Mouse (Mus musculus) embryonic facial prominence, embryonic 12.5 days (tissue): ENCODE measurements around the gene R3hdm4. TPM values are rescaled to one million over a fixed set of nuclear protein-coding genes. Genes with fewer than 3 reads are reported as not detected.

ENCODE experiments used
- ATAC-seq: fragments of 200-750 bp; cut with Nextera tagmentation; 2 replicates; pipeline ENCODE4 v1.8.0; 2017; ENCODE audit not compliant: insufficient number of reproducible peaks, insufficient read depth, low FRiP score, low TSS enrichment
- H3K27ac ChIP-seq: fragments of 300-500 bp; sonication (generic); 2 replicates; pipeline ENCODE4 v1.5.1; 2016; ENCODE audit warnings: mild to moderate bottlenecking
- H3K27me3 ChIP-seq: fragments of 300-500 bp; sonication (generic); 2 replicates; pipeline ENCODE4 v1.6.1; 2016; ENCODE audit warnings: mild to moderate bottlenecking, moderate library complexity
- H3K36me3 ChIP-seq: fragments of 300-500 bp; sonication (generic); 2 replicates; pipeline ENCODE4 v1.6.1; 2016; ENCODE audit warnings: mild to moderate bottlenecking
- H3K4me1 ChIP-seq: fragments of 300-500 bp; sonication (generic); 2 replicates; pipeline ENCODE4 v1.6.1; 2016
- H3K4me2 ChIP-seq: fragments of 300-500 bp; sonication (generic); replicated peaks from 2 replicates; pipeline ENCODE4 v1.6.1; 2016; ENCODE audit warnings: mild to moderate bottlenecking, moderate library complexity
- H3K4me3 ChIP-seq: fragments of 300-500 bp; sonication (generic); 2 replicates; pipeline ENCODE4 v1.5.1; 2016; ENCODE audit warnings: mild to moderate bottlenecking
- H3K9ac ChIP-seq: fragments of 300-500 bp; sonication (generic); 2 replicates; pipeline ENCODE4 v1.6.1; 2016; ENCODE audit warnings: mild to moderate bottlenecking, moderate library complexity
- H3K9me3 ChIP-seq: fragments of 300-500 bp; sonication (generic); 2 replicates; pipeline ENCODE4 v1.6.1; 2016; ENCODE audit warnings: mild to moderate bottlenecking, moderate library complexity
- WGBS: fragments of 180-500 bp; shearing (Covaris S2); methylation state at CpG from one replicate; pipeline ENCODE4 v1.1.7; 2016; 5-methylcytosine and 5-hydroxymethylcytosine counted together
- polyA plus RNA-seq: library from polyadenylated mRNA; unstranded; fragments of >200 nt; fragmentation: Nextera tagmentation; extraction: Ambion mirVana; gene quantifications from 2 replicates; pipeline ENCODE4 v1.2.1, GENCODE M21; 2016

R3hdm4 gene
- polyA plus RNA-seq, 1 experiment from 2014 or later, result 166 TPM

DNA sequence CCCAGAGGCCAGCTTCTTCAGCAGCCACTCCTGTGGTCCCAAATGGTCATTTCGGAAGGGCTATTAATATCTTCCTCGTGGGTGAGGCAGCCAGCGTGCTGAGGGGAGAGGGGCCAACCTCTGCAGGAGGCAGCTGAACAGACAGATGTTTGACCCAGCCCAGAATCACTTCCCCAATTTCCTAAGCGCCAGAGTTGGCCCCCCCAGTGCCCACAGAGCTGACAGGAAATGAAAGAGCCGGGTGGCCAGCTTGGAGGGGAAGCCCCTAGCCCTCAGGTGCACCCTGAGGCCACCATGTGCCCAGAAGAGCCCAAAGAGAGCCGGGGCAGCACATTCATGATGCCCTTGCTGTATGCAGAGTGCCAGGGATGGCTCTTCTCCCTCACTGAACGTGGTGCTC is 19.7 kb upstream of the R3hdm4 start:
- ATAC-seq, result no peak
- H3K36me3 ChIP-seq, result peaks cover 40% of the 10 kb centered on the region; the same call in 1 of the 2 replicates
- H3K27me3 ChIP-seq, result no peaks in the 10 kb centered on the region
- no peak overlapping the region for H3K9ac ChIP-seq
- no peaks in the 10 kb centered on the region for H3K9me3 ChIP-seq
- WGBS, result 63% methylated on average over 7 of the region's 7 CpGs
- H3K4me2 ChIP-seq, result no peak overlapping the region
- H3K4me3 ChIP-seq, result no peak overlapping the region
- no peak overlapping the region for H3K27ac ChIP-seq
- H3K4me1 ChIP-seq, result peaks cover 26% of the 10 kb centered on the region

DNA sequence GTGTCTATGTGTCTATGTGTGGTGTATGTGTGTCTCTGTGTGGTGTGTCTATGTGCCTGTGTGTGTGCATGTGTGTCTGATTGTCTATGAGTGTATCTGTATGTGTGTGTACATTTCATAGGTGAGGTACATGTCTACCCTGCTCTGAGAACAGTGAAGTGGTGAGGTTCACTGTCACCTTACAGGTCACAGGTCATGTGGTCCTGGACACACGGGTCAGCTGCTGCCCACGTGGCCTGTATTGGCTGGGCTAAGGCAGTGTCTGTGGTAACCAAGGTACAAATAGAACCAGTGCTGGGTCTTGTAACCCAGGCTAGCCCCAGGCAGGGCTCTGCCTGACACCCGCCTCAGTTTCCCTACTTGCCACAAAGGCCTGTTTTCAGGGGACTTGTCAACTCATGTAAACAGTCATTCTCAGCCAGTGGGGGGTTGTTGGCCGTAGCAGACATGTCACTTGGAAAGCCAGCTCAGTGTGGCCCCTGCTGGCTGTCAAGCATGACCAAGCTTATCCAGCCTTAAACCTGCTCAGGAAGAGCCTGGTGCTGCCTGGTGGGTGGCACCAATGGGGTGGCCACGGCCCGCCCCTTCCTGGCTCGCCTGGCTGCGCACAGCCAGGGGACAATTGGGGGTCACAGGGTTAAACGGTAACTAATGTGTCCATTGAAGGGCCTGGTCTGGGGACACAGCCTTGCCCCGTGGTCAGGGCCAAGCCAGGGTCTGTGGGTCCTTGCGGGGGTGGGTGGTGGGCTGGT is 16.9 kb upstream of the R3hdm4 start:
- Histone ChIP-seq H3K9me3 (no peaks in the 10 kb centered on the region), H3K4me1 (peaks cover 21% of the 10 kb centered on the region), H3K36me3 (peaks cover 54% of the 10 kb centered on the region; the same call in 1 of the 2 replicates), H3K4me3 (no peak overlapping the region), H3K9ac (no peak overlapping the region), H3K4me2 (no peak overlapping the region), H3K27me3 (no peaks in the 10 kb centered on the region), H3K27ac (no peak overlapping the region)
- ATAC-seq, result no peak
- WGBS, result 42% methylated on average over 11 of the region's 11 CpGs

GRCm38 (mm10) chr10:79936911-79937441 is 16.0 kb upstream of the R3hdm4 start:
- no peak for ATAC-seq
- no peak overlapping the region for H3K4me2 ChIP-seq
- H3K36me3 ChIP-seq, result peaks cover 63% of the 10 kb centered on the region
- H3K27me3 ChIP-seq, result no peaks in the 10 kb centered on the region
- H3K4me1 ChIP-seq, result peaks cover 31% of the 10 kb centered on the region
- H3K4me3 ChIP-seq, result no peak overlapping the region
- no peaks in the 10 kb centered on the region for H3K9me3 ChIP-seq
- WGBS, result 81% methylated on average over 27 of the region's 27 CpGs
- no peak overlapping the region for H3K27ac ChIP-seq
- H3K9ac ChIP-seq, result no peak overlapping the region

- ATAC-seq, result no peak
- Histone ChIP-seq H3K36me3 (peaks cover 64% of the 10 kb centered on the region), H3K4me3 (no peak overlapping the region), H3K4me2 (no peak overlapping the region), H3K9me3 (no peaks in the 10 kb centered on the region), H3K27me3 (no peaks in the 10 kb centered on the region), H3K27ac (no peak overlapping the region), H3K9ac (no peak overlapping the region), H3K4me1 (peaks cover 37% of the 10 kb centered on the region)
- WGBS, result 58% methylated on average over 10 of the region's 10 CpGs
Observed at GRCm38 (mm10) chr10:79936284-79936910, 15.4 kb upstream of the R3hdm4 start.

- no peak overlapping the region; the same call in 1 of the 2 replicates for H3K27ac ChIP-seq
- no peak overlapping the region for H3K4me3 ChIP-seq
- 84% methylated on average over 16 of the region's 16 CpGs for WGBS
- H3K36me3 ChIP-seq, result peaks cover 65% of the 10 kb centered on the region
- no peaks in the 10 kb centered on the region for H3K9me3 ChIP-seq
- ATAC-seq, result no peak
- H3K9ac ChIP-seq, result no peak overlapping the region
- H3K27me3 ChIP-seq, result no peaks in the 10 kb centered on the region
- H3K4me1 ChIP-seq, result peaks cover 37% of the 10 kb centered on the region
- no peak overlapping the region for H3K4me2 ChIP-seq
Observed at GRCm38 (mm10) chr10:79934794-79935569, 14.0 kb upstream of the R3hdm4 start.

DNA sequence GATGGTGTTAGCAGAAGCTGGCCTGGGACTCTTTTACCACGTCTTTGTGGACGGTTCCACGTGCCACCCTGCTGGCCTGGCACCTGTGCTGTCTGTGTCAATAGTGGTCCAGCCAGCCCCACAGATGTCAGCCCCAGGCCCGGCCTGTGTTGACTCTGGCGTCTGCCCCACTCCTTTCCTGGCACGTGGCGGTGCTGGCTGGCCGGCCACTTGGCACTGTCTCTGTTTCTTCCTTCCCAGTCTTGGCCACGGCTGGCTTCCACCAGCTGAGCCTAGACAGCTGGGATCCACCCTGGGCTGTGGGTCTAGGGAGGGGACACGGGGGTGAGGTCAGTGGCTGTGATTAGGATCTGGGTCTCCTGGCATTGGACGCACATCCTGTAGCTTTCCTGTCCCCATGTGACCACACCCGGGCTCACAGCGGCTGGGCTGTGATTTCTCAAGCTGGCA is 13.3 kb upstream of the R3hdm4 start:
- H3K4me1 ChIP-seq, result peaks cover 43% of the 10 kb centered on the region
- 71% methylated on average over 13 of the region's 13 CpGs for WGBS
- no peak overlapping the region for H3K4me3 ChIP-seq
- H3K27ac ChIP-seq, result no peak overlapping the region; the same call in 1 of the 2 replicates
- no peak overlapping the region for H3K4me2 ChIP-seq
- H3K9me3 ChIP-seq, result no peaks in the 10 kb centered on the region
- no peak for ATAC-seq
- H3K27me3 ChIP-seq, result no peaks in the 10 kb centered on the region
- H3K36me3 ChIP-seq, result peaks cover 62% of the 10 kb centered on the region
- H3K9ac ChIP-seq, result no peak overlapping the region

- Histone ChIP-seq H3K27me3 (no peaks in the 10 kb centered on the region), H3K4me3 (no peak overlapping the region), H3K9me3 (no peaks in the 10 kb centered on the region), H3K27ac (no peak overlapping the region; the same call in 1 of the 2 replicates), H3K4me2 (no peak overlapping the region), H3K9ac (no peak overlapping the region), H3K4me1 (peaks cover 47% of the 10 kb centered on the region), H3K36me3 (peaks cover 62% of the 10 kb centered on the region)
- ATAC-seq, result no peak
- WGBS, result 55% methylated on average over 6 of the region's 6 CpGs
Observed at GRCm38 (mm10) chr10:79933861-79934260, 12.9 kb upstream of the R3hdm4 start.

GRCm38 (mm10) chr10:79933145-79933679 is 12.2 kb upstream of the R3hdm4 start:
- Histone ChIP-seq H3K9me3 (no peaks in the 10 kb centered on the region), H3K4me1 (peaks cover 54% of the 10 kb centered on the region), H3K36me3 (peaks cover 61% of the 10 kb centered on the region), H3K27me3 (no peaks in the 10 kb centered on the region), H3K4me3 (no peak overlapping the region), H3K9ac (no peak overlapping the region), H3K27ac (peak overlapping the region; percentile 70; the same call in 1 of the 2 replicates), H3K4me2 (peak overlapping the region; percentile 15; the same call in 1 of the 2 replicates)
- ATAC-seq, result no peak
- WGBS, result 54% methylated on average over 9 of the region's 9 CpGs

GRCm38 (mm10) chr10:79932736-79933135 is 11.7 kb upstream of the R3hdm4 start:
- peak overlapping the region; percentile 70 for H3K27ac ChIP-seq
- no peak overlapping the region for H3K4me3 ChIP-seq
- no peak overlapping the region; the same call in 1 of the 2 replicates for H3K9ac ChIP-seq
- peak overlapping the region; percentile 15; the same call in 1 of the 2 replicates for H3K4me2 ChIP-seq
- 9% methylated on average over 8 of the region's 8 CpGs for WGBS
- no peak for ATAC-seq
- H3K36me3 ChIP-seq, result peaks cover 57% of the 10 kb centered on the region
- peaks cover 54% of the 10 kb centered on the region for H3K4me1 ChIP-seq
- H3K27me3 ChIP-seq, result no peaks in the 10 kb centered on the region
- H3K9me3 ChIP-seq, result no peaks in the 10 kb centered on the region

GRCm38 (mm10) chr10:79931797-79932196 is 10.8 kb upstream of the R3hdm4 start:
- WGBS, result 79% methylated on average over 9 of the region's 9 CpGs
- no peaks in the 10 kb centered on the region for H3K27me3 ChIP-seq
- no peaks in the 10 kb centered on the region for H3K9me3 ChIP-seq
- no peak for ATAC-seq
- 0 out of 2 replicates have a peak overlapping the region, but pooled peaks have one; percentile 0 for H3K4me3 ChIP-seq
- no peak overlapping the region for H3K9ac ChIP-seq
- no peak overlapping the region for H3K4me2 ChIP-seq
- H3K4me1 ChIP-seq, result peaks cover 48% of the 10 kb centered on the region
- peak overlapping the region; percentile 70 for H3K27ac ChIP-seq
- peaks cover 47% of the 10 kb centered on the region for H3K36me3 ChIP-seq

- H3K9ac ChIP-seq, result 0 out of 2 replicates have a peak overlapping the region, but pooled peaks have one; percentile 7
- no peak overlapping the region for H3K27ac ChIP-seq
- no peaks in the 10 kb centered on the region for H3K9me3 ChIP-seq
- H3K4me1 ChIP-seq, result peaks cover 49% of the 10 kb centered on the region
- H3K27me3 ChIP-seq, result no peaks in the 10 kb centered on the region
- H3K4me3 ChIP-seq, result no peak overlapping the region
- H3K36me3 ChIP-seq, result peaks cover 38% of the 10 kb centered on the region
- ATAC-seq, result no peak
- H3K4me2 ChIP-seq, result no peak overlapping the region
- WGBS, result 87% methylated on average over 16 of the region's 16 CpGs
Observed at GRCm38 (mm10) chr10:79930826-79931186, 9.8 kb upstream of the R3hdm4 start.
